Mouse (Mus musculus) kidney, adult 9 months (tissue): ENCODE data around the gene Mettl8.

Experiments used
- DNase-seq: peaks from one replicate; pipeline ENCODE4 v3.0.0; 2022

The Mettl8 gene

GRCm38 (mm10) chr2:71055300-71056114 lies at the start of gene Mettl8, which contains the start of gene Dcaf17:
TSS of gene Mettl8 (minus strand) at chr2:71055583.
TSS of gene Dcaf17 (plus strand) at chr2:71055328.
- DNase-seq = peak; percentile 94

GRCm38 (mm10) chr2:71104696-71105095 lies 49.3 kb upstream of the Mettl8 start:
- DNase-seq = no peak

GRCm38 (mm10) chr2:71103292-71103680 lies 47.9 kb upstream of the Mettl8 start:
- no peak for DNase-seq

GRCm38 (mm10) chr2:71102621-71103291 lies 47.4 kb upstream of the Mettl8 start:
- no peak for DNase-seq

GRCm38 (mm10) chr2:71096170-71096569 lies 40.8 kb upstream of the Mettl8 start:
- DNase-seq = no peak

- DNase-seq = no peak
These were observed 35.5 kb upstream of the Mettl8 start for GRCm38 (mm10) chr2:71090660-71091445.

- no peak for DNase-seq
These were observed 34.4 kb upstream of the Mettl8 start for GRCm38 (mm10) chr2:71089766-71090165.

- no peak for DNase-seq
These were observed 28.2 kb upstream of the Mettl8 start for GRCm38 (mm10) chr2:71083454-71084193.

GRCm38 (mm10) chr2:71082416-71082815 lies 27.0 kb upstream of the Mettl8 start:
- DNase-seq = no peak

- no peak for DNase-seq
These were observed 18.4 kb upstream of the Mettl8 start for GRCm38 (mm10) chr2:71073828-71074227.

- no peak for DNase-seq
These were observed 17.9 kb upstream of the Mettl8 start for GRCm38 (mm10) chr2:71073330-71073729.

GRCm38 (mm10) chr2:71071601-71072000 lies 16.2 kb upstream of the Mettl8 start:
- DNase-seq = no peak

GRCm38 (mm10) chr2:71056115-71056835 lies 892 bp upstream of the Mettl8 start:
- no peak for DNase-seq

- DNase-seq = no peak
These were observed 667 bp downstream of the Mettl8 start for GRCm38 (mm10) chr2:71054716-71055115.

GRCm38 (mm10) chr2:71050511-71050910 lies 4.9 kb downstream of the Mettl8 start:
- peak; percentile 79 for DNase-seq

GRCm38 (mm10) chr2:71048896-71049295 lies 6.5 kb downstream of the Mettl8 start:
- DNase-seq = no peak

GRCm38 (mm10) chr2:71046751-71047320 lies 8.5 kb downstream of the Mettl8 start:
- DNase-seq = no peak

- DNase-seq = no peak
These were observed 9.2 kb downstream of the Mettl8 start for GRCm38 (mm10) chr2:71046151-71046550.

- peak; percentile 90 for DNase-seq
These were observed 15.8 kb downstream of the Mettl8 start for GRCm38 (mm10) chr2:71039522-71040121.

- no peak for DNase-seq
These were observed 17.9 kb downstream of the Mettl8 start for GRCm38 (mm10) chr2:71037447-71037846.

- no peak for DNase-seq
These were observed 21.4 kb downstream of the Mettl8 start for GRCm38 (mm10) chr2:71033987-71034386.
